In genomic region chr12:15816740-15817178, GRCm38 (mm10) we compare ENCODE assay signal across 8 mouse cellular contexts. TPM values are rescaled to one million over a fixed set of nuclear protein-coding genes. Genes with fewer than 3 reads are reported as not detected.
DNase-seq lines count a peak whose midpoint lies in the region; ATAC-seq and TF ChIP-seq lines count a peak whose summit lies in the region.

Trib2 (minus strand) TSS chr12:15816922.

- no peaks in the 10 kb centered on the region for H3K9me3 ChIP-seq in hindbrain, postnatal 0 days (ENCODE audit: low read length)
- no peaks in the 10 kb centered on the region for H3K9me3 ChIP-seq in megakaryocyte, embryonic 14.5 days

- H3K4me3 ChIP-seq in hindbrain, postnatal 0 days (ENCODE audit: low read length) = peak within 1 kb of the TSS; percentile 99
- H3K4me3 ChIP-seq in megakaryocyte, embryonic 14.5 days (replicated peaks) = peak within 1 kb of the TSS; percentile 93

- no peaks in the 10 kb centered on the region for H3K27me3 ChIP-seq in hindbrain, postnatal 0 days (ENCODE audit: insufficient read depth, low read length)
- peaks cover 56% of the 10 kb centered on the region for H3K27me3 ChIP-seq in megakaryocyte, embryonic 14.5 days (replicated peaks)

- WGBS in hindbrain, postnatal 0 days = 1% methylated on average over 50 of the region's 50 CpGs

- peak; percentile 90 to 92 for DNase-seq in gastrocnemius, adult 8-10 months (ENCODE audit: low spot score in 2 of 2)
- DNase-seq in hindbrain, postnatal 0 days (ENCODE audit: low spot score) = peak; percentile 97
- DNase-seq in left cerebral cortex, adult 9 months (ENCODE audit: low spot score in 2 of 2) = peak; percentile 81 to 92
- peak; percentile 95 to 96 for DNase-seq in right cerebral cortex, postnatal 10 days (ENCODE audit: low spot score in 2 of 2)
- DNase-seq in urinary bladder, postnatal 14 days (ENCODE audit: low spot score) = peak; percentile 85

- H3K27ac ChIP-seq in hindbrain, postnatal 0 days = peak within 1 kb of the TSS; percentile 96

- H3K4me2 ChIP-seq in hindbrain, postnatal 0 days (ENCODE audit: low read depth, low read length) = peak within 1 kb of the TSS; percentile 72

- H3K9ac ChIP-seq in hindbrain, postnatal 0 days (replicated peaks; ENCODE audit: low read length) = peak within 1 kb of the TSS; percentile 98

- H3K4me1 ChIP-seq in hindbrain, postnatal 0 days (ENCODE audit: insufficient read depth, low read length) = peaks cover 5% of the 10 kb centered on the region; the same call in 1 of the 2 replicates
- peaks cover 46% of the 10 kb centered on the region for H3K4me1 ChIP-seq in megakaryocyte, embryonic 14.5 days

- no peaks in the 10 kb centered on the region for H3K36me3 ChIP-seq in hindbrain, postnatal 0 days (ENCODE audit: insufficient read depth, low read length)
- no peaks in the 10 kb centered on the region for H3K36me3 ChIP-seq in megakaryocyte, embryonic 14.5 days (replicated peaks; ENCODE audit: low read length)

- TF ChIP-seq CTCF in hindbrain, postnatal 0 days (IDR thresholded peaks at IDR 0.05; ENCODE audit: low read depth) = peak; percentile 60

- ATAC-seq in activated CD4-positive, CD25-positive, alpha-beta regulatory T cell, adult 4 months = peak; percentile 53
- peak; percentile 68 for ATAC-seq in common myeloid progenitor, adult 5-6 weeks (replicated peaks; ENCODE audit: low read depth, poor library complexity, severe bottlenecking)
- ATAC-seq in hindbrain, postnatal 0 days = peak; percentile 95

RNA-seq across cellular contexts. Expression of gene Trib2, which starts in this region (rescaled TPM):
- polyA plus RNA-seq in activated CD4-positive, CD25-positive, alpha-beta regulatory T cell, adult 4 months (2017; shearing (Covaris generic)) = 100 to 1,000 TPM in 1 of 2 experiments, 10 to 100 TPM in 1; 90.9 to 103 TPM
- total RNA-seq in common myeloid progenitor, adult 5-6 weeks (2017) = 17.9 and 20.4 TPM in 2 replicates
- 10 to 100 TPM; 12.2 to 17.7 (median 15.8) TPM for total RNA-seq in gastrocnemius, adult 8-10 months (2022)
- total RNA-seq in hindbrain, postnatal 0 days (2014; rRNA removed) = 150 and 164 TPM in 2 replicates
- polyA plus RNA-seq in hindbrain, postnatal 0 days (2015; fragmentation: Nextera tagmentation; extraction: Ambion mirVana) = 92.2 and 95.2 TPM in 2 replicates
- polyA plus RNA-seq in megakaryocyte, embryonic 14.5 days (2012; ENCODE audit: insufficient read depth, low replicate concordance) = 2.6 and 9.2 TPM in 2 replicates

Comparison
In these comparisons a context has a peak if more than half of its experiments do, and no peak if none do; other contexts are left out.
1. Peak in every context shown above with its lines: DNase-seq, ATAC-seq, H3K4me3 ChIP-seq and H3K27ac ChIP-seq.